17 mouse cellular contexts compared by ENCODE assay signal in the genomic region with DNA sequence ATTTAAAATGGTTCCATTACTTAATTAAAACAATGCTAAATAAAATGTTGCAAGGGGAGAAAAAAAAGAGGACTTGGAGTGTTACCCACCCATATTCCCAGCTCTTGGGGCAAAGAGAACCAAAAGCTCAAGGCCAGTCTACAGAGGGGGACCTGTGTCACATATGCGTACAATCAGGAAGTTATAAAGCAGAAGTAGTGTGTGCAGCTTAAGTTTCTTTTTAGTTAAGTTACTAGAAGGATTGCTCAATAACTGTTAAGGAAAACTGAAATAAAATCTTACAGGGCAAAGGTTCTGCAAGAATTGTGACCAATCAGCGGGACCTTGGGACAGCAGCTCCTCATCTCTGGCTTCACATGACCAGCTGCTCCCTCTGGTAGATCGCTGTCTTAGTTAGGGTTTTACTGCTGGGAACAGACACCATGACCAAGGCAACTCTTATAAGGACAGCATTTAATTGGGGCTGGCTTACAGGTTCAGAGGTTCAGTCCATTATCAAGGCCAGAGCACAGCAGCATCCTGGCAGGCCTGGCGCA. TPM values are rescaled to one million over a fixed set of nuclear protein-coding genes. Genes with fewer than 3 reads are reported as not detected.
DNase-seq lines count a peak whose midpoint lies in the region; ATAC-seq and TF ChIP-seq lines count a peak whose summit lies in the region.
"Had no signal": no experiment of that assay in that cellular context is flagged by ENCODE, and none has a peak within 500 bp of the region (broad histone marks: within the 10 kb centered on the region; RNA-seq: fewer than 3 reads in every experiment).

No protein-coding gene starts in this region.

- peak overlapping the region; percentile 77 for H3K27ac ChIP-seq in bone marrow macrophage, adult 2 months (ENCODE audit: insufficient read depth, low read depth, low read length)
- H3K27ac ChIP-seq in intestine, postnatal 0 days (ENCODE audit: low read depth, low read length), result peak overlapping the region; percentile 5; the same call in 1 of the 2 replicates
- H3K27ac ChIP-seq: embryonic facial prominence, embryonic 12.5 days; hindbrain, postnatal 0 days; kidney, postnatal 0 days; limb, embryonic 12.5 days; midbrain, embryonic 13.5 days; stomach, embryonic 15.5 days had no signal

- H3K36me3 ChIP-seq in intestine, postnatal 0 days (ENCODE audit: control insufficient read depth, insufficient read depth), result peaks cover 44% of the 10 kb centered on the region
- H3K36me3 ChIP-seq in splenic B cell, adult 2 months (ENCODE audit: control insufficient read depth, insufficient read depth, low read length, poor library complexity, severe bottlenecking), result peaks cover 2% of the 10 kb centered on the region

- peak; percentile 82 for ATAC-seq in intestine, postnatal 0 days

- TF ChIP-seq POLR2A in bone marrow macrophage, adult 2 months (IDR thresholded peaks at IDR 0.05; ENCODE audit: borderline replicate concordance, low read depth, low read length), result no peak

- H3K4me3 ChIP-seq in bone marrow macrophage, adult 2 months (ENCODE audit: insufficient read depth, low read length), result no peak overlapping the region
- H3K4me3 ChIP-seq in intestine, postnatal 0 days (ENCODE audit: low read depth, low read length), result no peak overlapping the region
- H3K4me3 ChIP-seq: embryonic facial prominence, embryonic 12.5 days; limb, embryonic 12.5 days; midbrain, embryonic 13.5 days; stomach, embryonic 15.5 days had no signal

- no peaks in the 10 kb centered on the region for H3K9me3 ChIP-seq in intestine, postnatal 0 days (ENCODE audit: control insufficient read depth)
- H3K9me3 ChIP-seq: embryonic facial prominence, embryonic 12.5 days; limb, embryonic 12.5 days; midbrain, embryonic 13.5 days; stomach, embryonic 15.5 days had no signal

- H3K4me2 ChIP-seq in intestine, postnatal 0 days (replicated peaks; ENCODE audit: low read depth), result no peak overlapping the region
- H3K4me2 ChIP-seq: embryonic facial prominence, embryonic 12.5 days; limb, embryonic 12.5 days; midbrain, embryonic 13.5 days; stomach, embryonic 15.5 days had no signal

- 46% methylated on average over 4 of the region's 4 CpGs for WGBS in intestine, postnatal 0 days

- no peak for TF ChIP-seq CTCF in bone marrow macrophage, adult 2 months (IDR thresholded peaks at IDR 0.05; ENCODE audit: low read depth, low read length)
- TF ChIP-seq CTCF in intestine, postnatal 0 days (IDR thresholded peaks at IDR 0.05; ENCODE audit: low read depth), result no peak

- no peaks in the 10 kb centered on the region for H3K27me3 ChIP-seq in intestine, postnatal 0 days (replicated peaks; ENCODE audit: control insufficient read depth, insufficient read depth, low read length)
- H3K27me3 ChIP-seq in splenic B cell, adult 2 months (ENCODE audit: control insufficient read depth, insufficient read depth, low read length, poor library complexity, severe bottlenecking), result no peaks in the 10 kb centered on the region
- H3K27me3 ChIP-seq: embryonic facial prominence, embryonic 12.5 days; limb, embryonic 12.5 days; midbrain, embryonic 13.5 days; stomach, embryonic 15.5 days had no signal

- DNase-seq in lung, postnatal 36 days, result peak; percentile 21
- DNase-seq in lung, adult 18-20 months, result no peak
- peak; percentile 24 for DNase-seq in splenic B cell, adult 2 months (ENCODE audit: low read depth, low spot score)
- DNase-seq in heart, adult 8-10 months (ENCODE audit: low spot score), result no peak
- DNase-seq in neural tube, embryonic 10.5 days (ENCODE audit: extremely low spot score, low spot score), result no peak
- DNase-seq: adrenal gland, postnatal 25 days; cerebellum, postnatal 36 days; heart, postnatal 10 days; lung, postnatal 10 days had no signal

- no peak overlapping the region for H3K9ac ChIP-seq in intestine, postnatal 0 days (ENCODE audit: low read depth, low read length)
- H3K9ac ChIP-seq: embryonic facial prominence, embryonic 12.5 days; limb, embryonic 12.5 days; midbrain, embryonic 13.5 days; stomach, embryonic 15.5 days had no signal

- peaks cover 17% of the 10 kb centered on the region for H3K4me1 ChIP-seq in bone marrow macrophage, adult 2 months (ENCODE audit: control insufficient read depth, insufficient read depth, low read length)
- no peaks in the 10 kb centered on the region for H3K4me1 ChIP-seq in intestine, postnatal 0 days (replicated peaks; ENCODE audit: control insufficient read depth, insufficient read depth, low read length)
- H3K4me1 ChIP-seq: embryonic facial prominence, embryonic 12.5 days; limb, embryonic 12.5 days; midbrain, embryonic 13.5 days; stomach, embryonic 15.5 days had no signal

RNA-seq across cellular contexts. Expression of gene Il15ra, which starts 34.5 kb away (rescaled TPM):
- 9.1 and 10.7 TPM in 2 replicates for polyA plus RNA-seq in bone marrow macrophage, adult 2 months (2012; ENCODE audit: insufficient read depth, insufficient read length, missing spikeins)
- 3.7 and 4.9 TPM in 2 replicates for polyA plus RNA-seq in intestine, postnatal 0 days (2015; fragmentation: Nextera tagmentation; extraction: Ambion mirVana)
- 10 to 100 TPM; 26.0 to 33.2 (median 30.6) TPM for total RNA-seq in heart, adult 8-10 months (2022)

RNA-seq across cellular contexts. Expression of gene Fbh1, which starts 37.8 kb away (rescaled TPM):
- polyA plus RNA-seq in bone marrow macrophage, adult 2 months (2012; ENCODE audit: insufficient read depth, insufficient read length, missing spikeins), result 86.6 and 96.2 TPM in 2 replicates
- 56.6 and 59.0 TPM in 2 replicates for polyA plus RNA-seq in intestine, postnatal 0 days (2015; fragmentation: Nextera tagmentation; extraction: Ambion mirVana)
- 10 to 100 TPM; 58.5 to 74.7 (median 69.2) TPM for total RNA-seq in heart, adult 8-10 months (2022)

RNA-seq across cellular contexts. Expression of gene Ankrd16, which starts 38.1 kb away (rescaled TPM):
- 43.0 and 47.9 TPM in 2 replicates for polyA plus RNA-seq in bone marrow macrophage, adult 2 months (2012; ENCODE audit: insufficient read depth, insufficient read length, missing spikeins)
- 22.4 and 25.3 TPM in 2 replicates for polyA plus RNA-seq in intestine, postnatal 0 days (2015; fragmentation: Nextera tagmentation; extraction: Ambion mirVana)
- 10 to 100 TPM; 14.7 to 20.6 (median 19.1) TPM for total RNA-seq in heart, adult 8-10 months (2022)

Comparison
In these comparisons a context has a peak if more than half of its experiments do, and no peak if none do; other contexts are left out.
1. DNase-seq: peak in lung, postnatal 36 days (single experiment) and splenic B cell, adult 2 months (single experiment); none in lung, adult 18-20 months (0 of 2), heart, adult 8-10 months (single experiment) and neural tube, embryonic 10.5 days (single experiment).